Mouse (Mus musculus) lung, postnatal 0 days (tissue): ENCODE measurements around the gene Dcaf8. TPM values are rescaled to one million over a fixed set of nuclear protein-coding genes. Genes with fewer than 3 reads are reported as not detected.
A peak's percentile ranks its signal among the peaks of the same experiment; 100 is the strongest.

ENCODE experiments used
- ATAC-seq: fragments of 200-750 bp; cut with Nextera tagmentation; 2 replicates; pipeline ENCODE4 v1.8.0; 2017; ENCODE audit warnings: moderate library complexity
- DNase-seq: peaks from one replicate; pipeline ENCODE4 v3.0.0-alpha.2; 2016; ENCODE audit warnings: low spot score
- H3K27ac ChIP-seq: fragments of 300-500 bp; sonication (generic); 2 replicates; pipeline ENCODE4 v1.5.1; 2014; ENCODE audit warnings: antibody characterized with exemption, mild to moderate bottlenecking, low read length, mixed read lengths
- H3K27me3 ChIP-seq: fragments of 300-500 bp; sonication (generic); replicated peaks from 2 replicates; pipeline ENCODE4 v1.6.1; 2014; ENCODE audit warnings: low read length, mixed read lengths; ENCODE audit not compliant: insufficient read depth
- H3K36me3 ChIP-seq: fragments of 300-500 bp; sonication (generic); 2 replicates; pipeline ENCODE4 v1.6.1; 2014; ENCODE audit warnings: low read length, mixed read lengths; ENCODE audit not compliant: insufficient read depth
- H3K4me1 ChIP-seq: fragments of 300-500 bp; sonication (generic); 2 replicates; pipeline ENCODE4 v1.6.1; 2014; ENCODE audit warnings: antibody characterized with exemption, low read depth, low read length, mixed read lengths; ENCODE audit not compliant: insufficient read depth
- H3K4me2 ChIP-seq: fragments of 300-500 bp; sonication (generic); replicated peaks from 2 replicates; pipeline ENCODE4 v1.6.1; 2014; ENCODE audit warnings: low read depth, mild to moderate bottlenecking, low read length, moderate library complexity, mixed read lengths
- H3K4me3 ChIP-seq: fragments of 300-500 bp; sonication (generic); 2 replicates; pipeline ENCODE4 v1.5.1; 2014; ENCODE audit warnings: low read depth, low read length
- H3K9ac ChIP-seq: fragments of 300-500 bp; sonication (generic); replicated peaks from 2 replicates; pipeline ENCODE4 v1.6.1; 2014; ENCODE audit warnings: low read depth, mild to moderate bottlenecking
- H3K9me3 ChIP-seq: fragments of 300-500 bp; sonication (generic); 2 replicates; pipeline ENCODE4 v1.6.1; 2016; ENCODE audit warnings: low read length, mixed read lengths
- CTCF ChIP-seq: IDR thresholded peaks from 2 replicates; pipeline ENCODE4 v1.5.1; 2016; ENCODE audit warnings: antibody characterized with exemption, mild to moderate bottlenecking
- EP300 ChIP-seq: IDR thresholded peaks from 2 replicates; pipeline ENCODE4 v1.6.1; 2016; ENCODE audit warnings: antibody characterized with exemption, mild to moderate bottlenecking, control low read depth
- WGBS: fragments of 180-500 bp; shearing (Covaris S2); extraction: QIAGEN DNeasy Blood & Tissue Kit; methylation state at CpG from one replicate; pipeline ENCODE4 v1.1.7; 2014; 5-methylcytosine and 5-hydroxymethylcytosine counted together
- polyA plus RNA-seq: library from polyadenylated mRNA; unstranded; fragments of >200 nt; fragmentation: Nextera tagmentation; extraction: Ambion mirVana; gene quantifications from 2 replicates; pipeline ENCODE4 v1.2.1, GENCODE M21; 2015

The Dcaf8 gene
- polyA plus RNA-seq, 1 experiment from 2014 or later, result 93.7 TPM

DNA sequence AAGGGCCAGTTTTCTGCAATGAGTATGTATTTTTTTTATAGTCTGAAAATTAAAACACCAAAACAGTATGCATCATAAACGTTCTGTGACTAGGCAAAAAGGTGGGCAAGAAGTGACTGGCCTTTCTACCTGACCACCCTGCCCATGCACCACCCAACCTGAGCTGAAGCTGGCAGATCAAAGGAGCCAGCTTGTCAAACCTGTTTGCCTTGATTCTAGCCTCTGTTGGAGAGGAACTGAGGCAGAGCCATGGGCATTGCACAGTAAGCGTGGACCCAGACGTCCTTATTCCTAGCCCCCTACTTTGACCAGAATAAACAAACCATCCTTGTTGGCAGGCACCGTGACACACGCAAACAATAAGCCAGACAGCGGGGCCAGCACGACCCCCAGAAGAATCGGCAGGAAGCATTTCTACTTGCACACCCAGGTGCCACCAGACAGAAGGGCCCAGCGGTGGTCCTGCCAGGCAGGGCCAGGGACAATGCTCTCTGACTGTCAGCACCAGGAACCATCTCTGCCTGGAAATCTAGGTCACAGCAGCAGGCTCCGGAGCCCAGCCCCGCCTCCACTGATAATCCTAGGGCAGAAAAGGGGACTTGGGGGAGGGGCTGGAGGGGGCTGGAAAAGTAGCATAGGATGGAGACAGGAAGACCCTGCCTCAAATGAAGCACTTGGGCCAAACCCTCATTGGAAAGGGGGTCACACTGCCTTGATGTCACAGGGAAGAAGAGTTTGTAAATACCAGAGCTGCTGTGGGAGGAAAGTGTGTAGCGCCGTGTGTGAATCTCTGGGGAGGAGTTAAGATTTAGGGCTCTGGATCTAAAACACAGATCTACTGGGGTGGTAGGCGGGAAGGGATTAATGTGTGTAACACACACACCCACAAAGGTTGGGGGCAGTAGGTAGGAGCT, 54.3 kb downstream of the Dcaf8 start:
- Histone ChIP-seq H3K4me2 (no peak overlapping the region), H3K9me3 (no peaks in the 10 kb centered on the region), H3K9ac (no peak overlapping the region), H3K27me3 (no peaks in the 10 kb centered on the region), H3K4me3 (no peak overlapping the region), H3K4me1 (peaks cover 14% of the 10 kb centered on the region; the same call in 1 of the 2 replicates), H3K27ac (peak overlapping the region; percentile 27; the same call in 1 of the 2 replicates), H3K36me3 (peaks cover 16% of the 10 kb centered on the region; the same call in 1 of the 2 replicates)
- no peak for ATAC-seq
- no peak for DNase-seq
- no peak for TF ChIP-seq EP300
- no peak for TF ChIP-seq CTCF
- 23% methylated on average over 14 of the region's 14 CpGs for WGBS

- H3K9ac ChIP-seq, result no peak overlapping the region
- peaks cover 14% of the 10 kb centered on the region; the same call in 1 of the 2 replicates for H3K4me1 ChIP-seq
Observed at GRCm38 (mm10) chr1:172202894-172203522, 55.1 kb downstream of the Dcaf8 start.

GRCm38 (mm10) chr1:172203566-172203965, 55.7 kb downstream of the Dcaf8 start:
- no peaks in the 10 kb centered on the region for H3K9me3 ChIP-seq
- ATAC-seq (peak; percentile 13; the same call in 1 of the 2 replicates), DNase-seq (peak; percentile 56)
- 0 out of 2 replicates have a peak overlapping the region, but pooled peaks have one; percentile 14 for H3K4me2 ChIP-seq
- H3K9ac ChIP-seq, result no peak overlapping the region
- H3K36me3 ChIP-seq, result peaks cover 8% of the 10 kb centered on the region; the same call in 1 of the 2 replicates
- WGBS, result 8% methylated on average over 4 of the region's 4 CpGs
- no peaks in the 10 kb centered on the region for H3K27me3 ChIP-seq
- H3K27ac ChIP-seq, result peak overlapping the region; percentile 71
- peaks cover 14% of the 10 kb centered on the region; the same call in 1 of the 2 replicates for H3K4me1 ChIP-seq
- TF ChIP-seq EP300, result no peak
- TF ChIP-seq CTCF, result no peak
- H3K4me3 ChIP-seq, result no peak overlapping the region

More at GRCm38 (mm10) chr1:172202894-172203522, 55.1 kb downstream of the Dcaf8 start:
- Histone ChIP-seq H3K36me3 (peaks cover 12% of the 10 kb centered on the region; the same call in 1 of the 2 replicates), H3K27ac (peak overlapping the region; percentile 71), H3K4me3 (no peak overlapping the region), H3K4me2 (0 out of 2 replicates have a peak overlapping the region, but pooled peaks have one; percentile 14), H3K27me3 (no peaks in the 10 kb centered on the region), H3K9me3 (no peaks in the 10 kb centered on the region)
- 13% methylated on average over 2 of the region's 2 CpGs for WGBS
- 0 out of 2 replicates have a peak, but pooled peaks have one; percentile 8 for ATAC-seq
- DNase-seq, result no peak
- no peak for TF ChIP-seq CTCF

DNA sequence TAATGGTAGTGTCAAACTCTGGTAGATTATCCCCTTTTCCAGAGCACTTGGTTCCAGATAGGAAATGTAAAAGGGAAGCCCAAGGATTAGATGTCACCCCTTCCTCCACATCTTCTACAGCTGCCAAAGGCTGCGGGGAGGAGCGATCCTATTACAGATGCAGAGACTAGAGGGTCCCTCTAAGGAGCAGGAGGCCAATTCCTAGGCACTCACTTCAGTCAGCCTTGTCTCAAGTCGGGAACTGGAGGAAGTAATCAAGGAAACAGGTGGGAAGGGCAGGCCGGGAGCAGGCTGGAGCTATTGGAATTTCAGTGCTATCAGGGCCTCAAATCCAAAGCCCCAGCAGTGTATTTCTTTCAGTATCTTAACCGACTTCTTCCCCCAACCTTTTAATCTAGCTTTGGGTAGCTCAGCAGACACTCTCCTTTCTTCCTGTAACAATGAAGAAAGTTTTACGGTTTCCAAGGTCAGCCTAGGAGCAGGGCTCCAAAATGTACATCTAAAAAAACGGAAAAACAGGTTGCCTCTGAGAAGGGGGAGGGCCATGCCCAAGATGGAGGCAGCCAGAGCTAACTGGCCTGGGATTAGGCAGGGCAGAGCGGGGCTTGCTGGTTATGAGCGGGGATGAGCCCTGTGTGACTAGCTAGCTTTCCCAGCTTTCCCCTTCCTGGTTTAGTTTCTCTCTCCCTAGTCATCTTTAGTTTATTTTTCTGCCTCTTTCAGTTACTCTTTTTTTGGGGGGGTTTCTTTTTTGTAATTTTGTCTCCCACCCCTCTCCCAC, 56.3 kb downstream of the Dcaf8 start:
- H3K4me3 ChIP-seq, result no peak overlapping the region
- ATAC-seq, result no peak

DNA sequence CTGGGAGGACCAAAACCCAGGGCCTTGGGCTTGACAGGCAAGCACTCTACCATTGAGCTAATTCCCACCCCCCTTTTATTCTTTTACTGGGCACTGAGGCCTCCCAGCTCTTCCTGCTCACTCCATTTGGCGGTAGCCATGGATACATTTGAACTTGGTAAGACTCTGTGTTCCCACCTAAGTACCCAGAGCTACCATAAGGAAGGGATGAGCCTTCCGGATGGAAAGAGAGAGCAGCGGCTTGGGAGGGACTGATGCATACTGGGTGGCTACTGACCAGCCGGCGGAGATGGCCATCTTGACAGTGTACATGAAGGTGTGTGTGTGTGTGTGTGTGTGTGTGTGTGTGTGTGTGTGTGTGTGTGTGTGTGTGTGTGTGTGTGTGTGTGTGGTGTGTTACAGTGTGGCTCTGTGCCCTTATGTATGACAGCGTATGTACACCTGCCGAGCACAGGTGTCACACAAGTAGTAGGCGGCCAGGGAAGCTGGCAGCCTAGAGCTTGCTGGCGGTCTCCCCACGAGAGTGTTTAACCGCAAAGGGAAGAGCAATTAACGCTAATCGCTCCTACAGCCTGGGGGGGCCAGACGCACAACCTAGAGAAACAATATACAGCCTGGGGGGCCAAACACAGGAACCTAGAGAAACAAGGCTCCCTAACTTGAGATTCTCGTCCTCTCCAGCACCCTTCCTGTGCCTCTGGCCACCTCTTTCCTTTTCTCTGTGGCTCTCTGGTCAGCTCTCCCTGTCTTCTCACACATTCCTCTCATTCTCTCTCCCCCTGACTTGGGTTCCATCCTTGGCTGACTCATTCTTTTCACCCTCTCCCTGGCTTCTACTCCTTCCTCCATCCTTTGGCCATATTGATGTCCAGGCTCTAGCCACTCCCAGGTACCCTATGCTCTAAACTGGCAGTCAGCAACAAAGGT, 57.2 kb downstream of the Dcaf8 start:
- Histone ChIP-seq H3K4me2 (peak overlapping the region; percentile 84), H3K4me1 (peaks cover 14% of the 10 kb centered on the region; the same call in 1 of the 2 replicates), H3K9ac (no peak overlapping the region), H3K27me3 (no peaks in the 10 kb centered on the region), H3K36me3 (peaks cover 2% of the 10 kb centered on the region; the same call in 1 of the 2 replicates), H3K4me3 (no peak overlapping the region; the same call in 1 of the 2 replicates), H3K27ac (peak overlapping the region; percentile 71; the same call in 1 of the 2 replicates), H3K9me3 (no peaks in the 10 kb centered on the region)
- DNase-seq (no peak), ATAC-seq (no peak)
- TF ChIP-seq CTCF (no peak), EP300 (no peak)
- WGBS, result 38% methylated on average over 14 of the region's 15 CpGs

More for the DNA sequence above, 56.3 kb downstream of the Dcaf8 start:
- TF ChIP-seq EP300, result no peak
- no peak for TF ChIP-seq CTCF
- H3K9ac ChIP-seq, result no peak overlapping the region
- no peak overlapping the region for H3K4me2 ChIP-seq
- H3K27me3 ChIP-seq, result no peaks in the 10 kb centered on the region
- H3K9me3 ChIP-seq, result no peaks in the 10 kb centered on the region
- no peak for DNase-seq
- H3K36me3 ChIP-seq, result peaks cover 8% of the 10 kb centered on the region; the same call in 1 of the 2 replicates
- WGBS, result 26% methylated on average over 9 of the region's 9 CpGs
- peak overlapping the region; percentile 71 for H3K27ac ChIP-seq
- peaks cover 14% of the 10 kb centered on the region; the same call in 1 of the 2 replicates for H3K4me1 ChIP-seq
